Mouse (Mus musculus) mouse trophoblast stem cell (cell line): ENCODE measurements around the gene Snhg11.

Source experiments
- in situ Hi-C, 2 experiments: fragments of 300-500 bp; cut with MseI, MboI; formaldehyde crosslinking; loops; 2 replicates in 1 of 2; 3 replicates in 1 of 2; pipeline ENCODE4 v1.15.1; 2025

Gene Snhg11

GRCm38 (mm10) chr2:158375443-158376122 is at the start of gene Snhg11:
TSS of gene Snhg11 (plus strand) at chr2:158375638.
- in situ Hi-C loops: no loop called here

- in situ Hi-C loops: no loop called here
Observed at GRCm38 (mm10) chr2:158334356-158334755, 41.1 kb upstream of the Snhg11 start.

- in situ Hi-C loops: loop anchor here in 1 of 2 experiments (5.0 kb wide), 1 partner anchor 130 kb away; no protein-coding TSS in a partner anchor
Observed at GRCm38 (mm10) chr2:158337698-158338097, 37.7 kb upstream of the Snhg11 start.

GRCm38 (mm10) chr2:158339948-158340564 is 35.4 kb upstream of the Snhg11 start:
- in situ Hi-C loops: loop anchor here (5.0 to 10.0 kb wide), 2 partner anchors 55 to 133 kb away; no protein-coding TSS in a partner anchor

- in situ Hi-C loops: loop anchor here in 1 of 2 experiments (5.0 to 10.0 kb wide), 2 partner anchors 57 to 134 kb away; no protein-coding TSS in a partner anchor
Observed at GRCm38 (mm10) chr2:158341324-158341723, 34.1 kb upstream of the Snhg11 start.

- in situ Hi-C loops: loop anchor here in 1 of 2 experiments (5.0 to 10.0 kb wide), 2 partner anchors 59 to 136 kb away; no protein-coding TSS in a partner anchor
Observed at GRCm38 (mm10) chr2:158343495-158343894, 31.9 kb upstream of the Snhg11 start.

GRCm38 (mm10) chr2:158346467-158346866 is 29.0 kb upstream of the Snhg11 start:
- in situ Hi-C loops: loop anchor here in 1 of 2 experiments (10.0 kb wide), 1 partner anchor 62 kb away; no protein-coding TSS in a partner anchor

GRCm38 (mm10) chr2:158347868-158348267 is 27.6 kb upstream of the Snhg11 start:
- in situ Hi-C loops: loop anchor here in 1 of 2 experiments (10.0 kb wide), 1 partner anchor 63 kb away; no protein-coding TSS in a partner anchor

- in situ Hi-C loops: no loop called here
Observed at GRCm38 (mm10) chr2:158352801-158353520, 22.5 kb upstream of the Snhg11 start.

- in situ Hi-C loops: no loop called here
Observed at GRCm38 (mm10) chr2:158354348-158355114, 20.9 kb upstream of the Snhg11 start.

- in situ Hi-C loops: no loop called here
Observed at GRCm38 (mm10) chr2:158355238-158355637, 20.2 kb upstream of the Snhg11 start.

- in situ Hi-C loops: no loop called here
Observed at GRCm38 (mm10) chr2:158356121-158356520, 19.3 kb upstream of the Snhg11 start.

GRCm38 (mm10) chr2:158359757-158360620 is 15.4 kb upstream of the Snhg11 start:
- in situ Hi-C loops: no loop called here

- in situ Hi-C loops: no loop called here
Observed at GRCm38 (mm10) chr2:158360873-158361677, 14.4 kb upstream of the Snhg11 start.

- in situ Hi-C loops: no loop called here
Observed at GRCm38 (mm10) chr2:158361678-158362320, 13.6 kb upstream of the Snhg11 start.

- in situ Hi-C loops: no loop called here
Observed at GRCm38 (mm10) chr2:158364175-158364574, 11.3 kb upstream of the Snhg11 start.

GRCm38 (mm10) chr2:158365099-158365850 is 10.2 kb upstream of the Snhg11 start:
- in situ Hi-C loops: no loop called here

GRCm38 (mm10) chr2:158367654-158368053 is 7.8 kb upstream of the Snhg11 start:
- in situ Hi-C loops: no loop called here
